Mouse (Mus musculus) midbrain, embryonic 10.5 days (tissue): Measurements from ENCODE around the gene Cfap126. TPM values are rescaled to one million over a fixed set of nuclear protein-coding genes. Genes with fewer than 3 reads are reported as not detected.
"Not testable (repeated sequence)": the region's sequence is repeated elsewhere in the genome, so short reads cannot be mapped to it uniquely, and the experiment has no call there.

Source experiments
- DNase-seq: peaks from one replicate; pipeline ENCODE4 v3.0.0-alpha.2; 2017; ENCODE audit warnings: low spot score
- H3K27ac ChIP-seq: fragments of 300-500 bp; sonication (generic); replicated peaks from 2 replicates; pipeline ENCODE4 v1.5.1; 2016; ENCODE audit warnings: mild to moderate bottlenecking
- H3K27me3 ChIP-seq: fragments of 300-500 bp; sonication (generic); 2 replicates; pipeline ENCODE4 v1.6.1; 2016; ENCODE audit warnings: low read depth, mild to moderate bottlenecking; ENCODE audit not compliant: poor library complexity, severe bottlenecking
- H3K36me3 ChIP-seq: fragments of 300-500 bp; sonication (generic); 2 replicates; pipeline ENCODE4 v1.6.1; 2016; ENCODE audit warnings: mild to moderate bottlenecking, moderate library complexity
- H3K4me1 ChIP-seq: fragments of 300-500 bp; sonication (generic); 2 replicates; pipeline ENCODE4 v1.6.1; 2016
- H3K4me3 ChIP-seq: fragments of 300-500 bp; sonication (generic); 2 replicates; pipeline ENCODE4 v1.5.1; 2016; ENCODE audit warnings: mild to moderate bottlenecking, moderate library complexity
- H3K9me3 ChIP-seq: fragments of 300-500 bp; sonication (generic); replicated peaks from 2 replicates; pipeline ENCODE4 v1.6.1; 2016; ENCODE audit warnings: mild to moderate bottlenecking
- WGBS: fragments of 180-500 bp; shearing (Covaris S2); methylation state at CpG from one replicate; pipeline ENCODE4 v1.1.7; 2016; 5-methylcytosine and 5-hydroxymethylcytosine counted together
- polyA plus RNA-seq: library from polyadenylated mRNA; unstranded; fragments of >200 nt; fragmentation: Nextera tagmentation; extraction: Ambion mirVana; gene quantifications from 2 replicates; pipeline ENCODE4 v1.2.1, GENCODE M21; 2016

Gene Cfap126
- polyA plus RNA-seq, 1 experiment from 2014 or later, result 2.8 TPM

- 78% methylated on average over 4 of the region's 4 CpGs for WGBS
- Histone ChIP-seq H3K27ac (no peak overlapping the region), H3K9me3 (no peaks in the 10 kb centered on the region), H3K4me3 (no peak overlapping the region), H3K27me3 (no peaks in the 10 kb centered on the region; the same call in 1 of the 2 replicates), H3K4me1 (peaks cover 22% of the 10 kb centered on the region), H3K36me3 (no peaks in the 10 kb centered on the region)
- DNase-seq, result no peak
Measured at GRCm38 (mm10) chr1:171116280-171116679, 2.6 kb downstream of the Cfap126 start.

GRCm38 (mm10) chr1:171118269-171118684 lies 4.6 kb downstream of the Cfap126 start:
- peak; percentile 57 for DNase-seq
- Histone ChIP-seq H3K4me1 (peaks cover 22% of the 10 kb centered on the region), H3K36me3 (no peaks in the 10 kb centered on the region), H3K9me3 (no peaks in the 10 kb centered on the region), H3K27me3 (no peaks in the 10 kb centered on the region), H3K4me3 (no peak overlapping the region), H3K27ac (no peak overlapping the region)
- 16% methylated on average over 4 of the region's 4 CpGs for WGBS

DNA sequence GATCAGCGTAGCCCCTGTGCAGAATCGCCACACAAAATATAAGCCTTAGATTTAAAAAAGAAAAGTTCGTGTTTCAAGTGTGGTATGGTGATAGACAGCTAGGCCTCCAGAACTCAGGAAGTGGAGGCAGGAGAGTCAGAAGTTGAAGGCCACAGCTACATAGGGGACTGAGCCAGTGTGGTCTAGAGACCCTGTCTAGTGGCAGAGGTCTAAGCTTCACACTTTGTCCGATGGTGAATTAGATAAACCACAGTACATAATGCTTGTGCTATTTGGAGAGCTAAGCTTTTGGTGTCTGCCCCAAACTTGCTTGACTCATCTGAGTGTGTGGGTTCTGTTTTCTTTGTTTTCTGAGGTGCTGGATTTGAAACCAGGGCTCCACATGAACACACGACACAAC lies 5.3 kb downstream of the Cfap126 start:
- H3K4me3 ChIP-seq, result no peak overlapping the region
- 93% methylated on average over 5 of the region's 5 CpGs for WGBS

DNA sequence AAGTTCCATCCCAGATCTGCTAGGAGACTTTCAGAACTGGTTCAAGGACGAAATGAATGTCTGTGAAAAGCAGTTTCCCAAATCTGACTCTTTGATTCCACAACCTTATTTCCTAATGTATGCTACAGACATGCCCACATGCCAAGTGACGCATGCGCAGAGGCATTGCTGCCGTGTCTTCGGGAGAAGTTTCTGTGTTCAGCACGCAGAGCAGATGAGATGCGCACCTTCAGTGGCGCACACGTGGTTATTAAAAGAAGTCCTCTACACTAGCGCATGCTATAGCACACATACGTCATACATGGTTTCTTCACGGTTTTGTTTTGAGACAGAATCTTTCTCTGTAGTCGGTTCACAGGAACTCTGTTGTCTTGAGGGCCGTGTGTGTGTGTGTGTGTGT lies 5.7 kb downstream of the Cfap126 start:
- Histone ChIP-seq H3K4me1 (peaks cover 11% of the 10 kb centered on the region; the same call in 1 of the 2 replicates), H3K27me3 (no peaks in the 10 kb centered on the region), H3K9me3 (no peaks in the 10 kb centered on the region), H3K4me3 (no peak overlapping the region), H3K27ac (no peak overlapping the region), H3K36me3 (no peaks in the 10 kb centered on the region)
- WGBS, result 86% methylated on average over 14 of the region's 14 CpGs
- DNase-seq, result no peak

More for the DNA sequence above, 5.3 kb downstream of the Cfap126 start:
- DNase-seq, result no peak
- no peak overlapping the region for H3K27ac ChIP-seq
- H3K4me1 ChIP-seq, result peaks cover 15% of the 10 kb centered on the region
- no peaks in the 10 kb centered on the region for H3K36me3 ChIP-seq
- no peaks in the 10 kb centered on the region for H3K27me3 ChIP-seq
- H3K9me3 ChIP-seq, result no peaks in the 10 kb centered on the region

DNA sequence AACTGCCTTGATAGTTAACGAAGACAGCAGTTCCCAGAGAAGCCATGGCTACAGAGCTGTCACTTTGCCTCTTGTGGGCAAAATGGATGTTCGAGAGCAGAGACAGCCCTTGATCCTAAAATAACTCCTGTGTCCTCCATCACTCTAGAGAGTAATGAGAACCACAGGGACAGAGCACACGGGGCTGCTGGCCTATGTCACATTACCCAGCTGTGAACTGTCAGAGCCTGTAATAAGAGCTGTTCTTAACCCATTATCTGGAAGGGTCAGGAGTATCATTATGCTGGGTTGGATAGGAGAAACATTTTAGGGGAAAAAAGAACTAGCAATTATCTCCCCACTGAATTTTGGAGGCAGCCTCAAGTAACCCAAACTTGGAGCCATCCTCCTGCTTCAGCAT lies 7.2 kb downstream of the Cfap126 start:
- Histone ChIP-seq H3K4me3 (no peak overlapping the region), H3K9me3 (no peaks in the 10 kb centered on the region), H3K4me1 (peaks cover 11% of the 10 kb centered on the region; the same call in 1 of the 2 replicates), H3K36me3 (no peaks in the 10 kb centered on the region), H3K27me3 (no peaks in the 10 kb centered on the region), H3K27ac (no peak overlapping the region)
- 76% methylated on average over 3 of the region's 3 CpGs for WGBS
- DNase-seq, result no peak

GRCm38 (mm10) chr1:171121839-171122238 lies 8.1 kb downstream of the Cfap126 start:
- 52% methylated on average over 5 of the region's 5 CpGs for WGBS
- H3K36me3 ChIP-seq, result peaks cover 2% of the 10 kb centered on the region; the same call in 1 of the 2 replicates

DNA sequence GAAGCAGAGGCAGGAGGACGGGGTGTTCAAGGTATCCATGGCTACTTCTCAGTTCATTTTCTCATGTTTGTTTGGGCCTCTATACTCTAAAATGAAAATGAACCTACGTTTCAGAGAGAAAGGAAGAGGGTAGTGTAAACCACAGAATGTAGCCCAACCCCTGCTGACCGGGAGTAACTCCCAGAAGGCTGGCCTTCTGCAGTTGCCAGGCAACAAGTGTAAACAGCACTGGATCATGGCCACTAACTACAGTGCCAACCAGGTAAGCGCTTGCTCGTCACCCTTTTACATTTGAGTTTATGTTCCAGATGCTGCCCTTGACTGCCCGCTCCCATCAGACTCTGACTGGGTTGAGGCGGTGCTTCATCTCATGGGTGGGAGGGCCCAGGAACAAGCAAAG lies 9.2 kb downstream of the Cfap126 start:
- Histone ChIP-seq H3K36me3 (peaks cover 10% of the 10 kb centered on the region), H3K27me3 (no peaks in the 10 kb centered on the region), H3K4me1 (peaks cover 11% of the 10 kb centered on the region; the same call in 1 of the 2 replicates), H3K27ac (no peak overlapping the region), H3K9me3 (no peaks in the 10 kb centered on the region), H3K4me3 (no peak overlapping the region)
- WGBS, result 44% methylated on average over 7 of the region's 7 CpGs
- peak; percentile 18 for DNase-seq

More at GRCm38 (mm10) chr1:171121839-171122238, 8.1 kb downstream of the Cfap126 start:
- H3K9me3 ChIP-seq, result no peaks in the 10 kb centered on the region
- no peaks in the 10 kb centered on the region for H3K27me3 ChIP-seq
- H3K4me1 ChIP-seq, result peaks cover 11% of the 10 kb centered on the region; the same call in 1 of the 2 replicates
- no peak overlapping the region for H3K4me3 ChIP-seq
- no peak for DNase-seq
- no peak overlapping the region for H3K27ac ChIP-seq

DNA sequence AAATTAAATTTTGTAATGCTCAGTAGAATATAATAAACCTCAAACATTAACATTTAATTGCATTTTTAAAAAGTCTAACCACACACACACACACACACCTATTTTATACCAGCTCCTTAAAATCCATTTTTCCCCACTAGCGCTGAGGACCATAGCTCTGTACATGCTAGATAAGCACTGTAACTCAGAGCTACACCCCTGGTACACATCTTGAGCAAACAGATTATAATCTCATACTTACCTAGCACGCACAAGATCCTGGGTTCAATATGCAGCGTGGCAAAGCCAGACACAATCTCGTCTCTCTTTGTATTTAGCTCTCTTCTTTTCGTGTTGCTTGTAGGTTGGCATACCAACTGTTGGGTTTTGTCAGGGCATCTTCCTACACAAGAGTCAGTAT lies 10.7 kb downstream of the Cfap126 start:
- 90% methylated on average over 5 of the region's 5 CpGs for WGBS
- Histone ChIP-seq H3K36me3 (peaks cover 24% of the 10 kb centered on the region), H3K27me3 (no peaks in the 10 kb centered on the region), H3K9me3 (no peaks in the 10 kb centered on the region), H3K4me1 (peaks cover 11% of the 10 kb centered on the region; the same call in 1 of the 2 replicates), H3K27ac (no peak overlapping the region), H3K4me3 (no peak overlapping the region)
- DNase-seq, result no peak

- Histone ChIP-seq H3K36me3 (peaks cover 71% of the 10 kb centered on the region), H3K27ac (no peak overlapping the region), H3K4me1 (no peaks in the 10 kb centered on the region), H3K4me3 (no peak overlapping the region), H3K27me3 (no peaks in the 10 kb centered on the region), H3K9me3 (no peaks in the 10 kb centered on the region)
- WGBS, result 67% methylated on average over 7 of the region's 7 CpGs
- DNase-seq, result no peak
Measured at GRCm38 (mm10) chr1:171129251-171129650, 15.5 kb downstream of the Cfap126 start.

GRCm38 (mm10) chr1:171130971-171131370 lies 17.3 kb downstream of the Cfap126 start:
- DNase-seq, result no peak
- WGBS, result 87% methylated on average over 1 of the region's 1 CpGs
- Histone ChIP-seq H3K27me3 (no peaks in the 10 kb centered on the region), H3K4me1 (no peaks in the 10 kb centered on the region), H3K27ac (no peak overlapping the region), H3K36me3 (peaks cover 88% of the 10 kb centered on the region), H3K4me3 (no peak overlapping the region), H3K9me3 (no peaks in the 10 kb centered on the region)

GRCm38 (mm10) chr1:171135600-171135999 lies 21.9 kb downstream of the Cfap126 start:
- Histone ChIP-seq H3K36me3 (peaks cover 96% of the 10 kb centered on the region), H3K9me3 (no peaks in the 10 kb centered on the region), H3K4me3 (no peak overlapping the region), H3K4me1 (no peaks in the 10 kb centered on the region), H3K27me3 (no peaks in the 10 kb centered on the region), H3K27ac (no peak overlapping the region)
- no peak for DNase-seq
- WGBS, result 97% methylated on average over 2 of the region's 2 CpGs

DNA sequence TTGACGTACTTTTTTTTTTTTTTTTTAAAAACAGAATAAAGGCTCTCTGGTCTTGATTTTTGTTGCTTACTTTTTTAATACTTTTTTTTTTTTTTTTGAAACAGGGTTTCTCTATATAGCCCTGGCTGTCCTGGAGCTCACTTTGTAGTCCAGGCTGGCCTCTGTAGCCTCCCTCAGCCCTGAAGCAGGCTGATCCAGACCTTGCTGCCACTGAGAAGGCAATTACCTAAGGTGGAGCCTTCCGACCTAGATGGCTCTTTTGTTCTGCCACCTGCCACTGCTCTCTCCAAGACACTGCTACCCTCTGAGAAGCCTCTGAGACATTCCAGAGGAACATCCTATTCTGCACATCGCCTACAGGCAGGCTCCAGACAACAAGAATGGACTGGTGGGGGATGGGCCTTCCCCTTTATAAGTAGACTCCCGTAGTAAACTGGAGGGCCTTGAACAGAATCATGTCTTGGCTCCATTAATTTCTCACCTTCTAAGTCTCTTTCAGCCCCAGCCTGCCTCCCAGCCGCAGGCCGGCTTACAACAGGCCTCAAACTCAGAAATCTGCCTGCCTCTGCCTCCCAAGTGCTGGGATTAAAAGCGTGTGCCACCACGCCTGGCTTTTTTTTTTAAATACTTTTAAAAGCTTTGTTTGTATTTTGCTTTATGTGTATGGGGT lies 23.9 kb downstream of the Cfap126 start:
- not testable (repeated sequence) for H3K27me3 ChIP-seq, H3K9me3 ChIP-seq, H3K4me1 ChIP-seq, DNase-seq, H3K4me3 ChIP-seq, H3K27ac ChIP-seq
- 87% methylated on average over 8 of the region's 8 CpGs for WGBS
- peaks cover 98% of the 10 kb centered on the region for H3K36me3 ChIP-seq

GRCm38 (mm10) chr1:171142981-171143380 lies 29.3 kb downstream of the Cfap126 start:
- H3K4me3 ChIP-seq, H3K9me3 ChIP-seq, H3K4me1 ChIP-seq, DNase-seq, H3K27me3 ChIP-seq, H3K27ac ChIP-seq: not testable (repeated sequence)
- peaks cover 78% of the 10 kb centered on the region for H3K36me3 ChIP-seq
- 85% methylated on average over 11 of the region's 11 CpGs for WGBS
